Mouse (Mus musculus) forebrain, embryonic 15.5 days (tissue): ENCODE measurements around the gene Mad2l2. TPM values are rescaled to one million over a fixed set of nuclear protein-coding genes. Genes with fewer than 3 reads are reported as not detected.

Experiments
- ATAC-seq: fragments of 200-750 bp; cut with Nextera tagmentation; replicated peaks from 2 replicates; pipeline ENCODE4 v1.8.0; 2017; ENCODE audit warnings: mild to moderate bottlenecking, moderate TSS enrichment, moderate library complexity
- H3K27ac ChIP-seq: fragments of 300-500 bp; sonication (generic); replicated peaks from 2 replicates; pipeline ENCODE4 v1.5.1; 2015; ENCODE audit warnings: mild to moderate bottlenecking, inconsistent platforms
- H3K27me3 ChIP-seq: fragments of 300-500 bp; sonication (generic); 2 replicates; pipeline ENCODE4 v1.6.1; 2015; ENCODE audit warnings: inconsistent platforms
- H3K36me3 ChIP-seq: fragments of 300-500 bp; sonication (generic); 2 replicates; pipeline ENCODE4 v1.6.1; 2015; ENCODE audit warnings: mild to moderate bottlenecking, inconsistent platforms
- H3K4me1 ChIP-seq: fragments of 300-500 bp; sonication (generic); 2 replicates; pipeline ENCODE4 v1.6.1; 2015; ENCODE audit warnings: inconsistent platforms
- H3K4me2 ChIP-seq: fragments of 300-500 bp; sonication (generic); replicated peaks from 2 replicates; pipeline ENCODE4 v1.6.1; 2015; ENCODE audit warnings: mild to moderate bottlenecking, inconsistent platforms
- H3K4me3 ChIP-seq: fragments of 300-500 bp; sonication (generic); 2 replicates; pipeline ENCODE4 v1.5.1; 2015; ENCODE audit warnings: mild to moderate bottlenecking, inconsistent platforms
- H3K9ac ChIP-seq: fragments of 300-500 bp; sonication (generic); replicated peaks from 2 replicates; pipeline ENCODE4 v1.6.1; 2015; ENCODE audit warnings: mild to moderate bottlenecking, inconsistent platforms
- H3K9me3 ChIP-seq: fragments of 300-500 bp; sonication (generic); 2 replicates; pipeline ENCODE4 v1.6.1; 2016; ENCODE audit warnings: inconsistent platforms
- WGBS: fragments of 180-500 bp; shearing (Covaris S2); methylation state at CpG from one replicate; pipeline ENCODE4 v1.1.7; 2015; ENCODE audit warnings: mixed read lengths; 5-methylcytosine and 5-hydroxymethylcytosine counted together
- microRNA-seq: library from miRNA; unstranded; fragments of <30 nt; microRNA quantifications from one replicate; pipeline ENCODE4, GENCODE M21; 2016
- polyA plus RNA-seq: library from polyadenylated mRNA; unstranded; fragments of >200 nt; fragmentation: Nextera tagmentation; extraction: Ambion mirVana; gene quantifications from 2 replicates; pipeline ENCODE4 v1.2.1, GENCODE M21; 2015

Gene Mad2l2
- polyA plus RNA-seq, 1 experiment from 2014 or later: 123 TPM

DNA sequence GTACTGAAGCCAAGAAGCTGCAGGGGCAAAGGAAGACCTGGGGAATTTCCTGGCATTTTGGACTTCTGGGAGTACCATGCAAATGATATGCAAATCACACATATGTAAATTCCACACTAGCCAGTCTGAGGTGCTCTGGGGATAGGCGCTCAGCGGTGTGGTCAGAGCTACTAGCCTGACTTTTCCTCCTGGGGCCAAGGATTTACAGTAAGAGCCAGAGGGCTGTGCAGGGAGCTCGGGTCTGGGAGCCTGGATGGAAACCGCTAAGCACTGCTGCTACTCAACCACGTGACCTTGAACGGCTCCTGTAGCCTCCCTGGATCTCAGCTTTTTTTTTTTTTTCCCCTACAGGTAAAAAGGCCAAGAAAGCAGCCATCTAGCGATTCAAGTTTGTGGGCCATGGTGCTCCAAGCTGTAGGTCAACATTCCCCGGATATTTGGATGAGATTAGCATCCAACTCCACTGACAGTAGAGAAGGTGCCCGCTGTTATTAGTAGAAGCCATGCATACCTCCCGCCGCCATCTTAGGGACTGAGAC lies 62.6 kb downstream of the Mad2l2 start:
- no peak for ATAC-seq
- Histone ChIP-seq H3K9me3 (no peaks in the 10 kb centered on the region), H3K36me3 (no peaks in the 10 kb centered on the region), H3K27ac (no peak overlapping the region), H3K27me3 (no peaks in the 10 kb centered on the region), H3K4me3 (no peak overlapping the region), H3K4me2 (no peak overlapping the region), H3K9ac (no peak overlapping the region), H3K4me1 (0 out of 2 replicates have a peak, but pooled peaks cover 4% of the 10 kb centered on the region)
- 41% methylated on average over 11 of the region's 11 CpGs for WGBS

DNA sequence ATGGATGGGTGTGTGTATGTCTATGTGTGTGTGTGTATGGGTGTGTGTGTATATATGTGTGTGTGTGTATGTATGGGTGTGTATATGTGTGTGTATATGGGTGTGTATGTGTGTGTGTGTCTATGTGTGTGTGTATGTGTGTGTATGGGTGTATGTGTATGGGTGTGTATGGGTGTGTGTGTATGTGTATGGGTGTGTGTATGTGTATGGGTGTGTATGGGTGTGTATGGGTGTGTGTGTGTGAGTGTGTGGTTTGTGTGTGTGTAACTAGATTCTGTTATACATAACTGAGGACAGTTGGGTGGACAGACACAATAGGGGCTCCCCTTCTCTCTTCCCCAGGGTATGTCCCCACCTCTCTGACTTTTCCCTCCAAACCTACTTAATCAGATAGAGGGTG lies 64.2 kb downstream of the Mad2l2 start:
- no peak overlapping the region for H3K4me2 ChIP-seq
- H3K9me3 ChIP-seq: no peaks in the 10 kb centered on the region
- no peak overlapping the region for H3K9ac ChIP-seq
- no peak overlapping the region for H3K27ac ChIP-seq
- no peaks in the 10 kb centered on the region for H3K36me3 ChIP-seq
- no peaks in the 10 kb centered on the region for H3K27me3 ChIP-seq
- no peak overlapping the region for H3K4me3 ChIP-seq
- H3K4me1 ChIP-seq: 0 out of 2 replicates have a peak, but pooled peaks cover 4% of the 10 kb centered on the region
- ATAC-seq: no peak

Small RNA genes lying within 50 kb of the gene (microRNA-seq; reads per million reads assigned to microRNA genes)
- gene Mir7022: not detected

Other genes with a start within 250 kb of the Mad2l2 start
- 73.6 and 77.2 TPM in 2 replicates for gene Mfn2, start 225.7 kb upstream of the Mad2l2 start, polyA plus RNA-seq
- 16.1 and 16.4 TPM in 2 replicates for gene Plod1, start 193.6 kb upstream of the Mad2l2 start, polyA plus RNA-seq
- gene 2510039O18Rik, start 189.5 kb upstream of the Mad2l2 start, polyA plus RNA-seq: 13.7 and 13.8 TPM in 2 replicates
- not detected in 2 replicates for gene Nppb, start 144.6 kb upstream of the Mad2l2 start, polyA plus RNA-seq
- gene Nppa, start 129.7 kb upstream of the Mad2l2 start, polyA plus RNA-seq: 0.76 and 1.6 TPM in 2 replicates
- 30.8 and 33.4 TPM in 2 replicates for gene Clcn6, start 91.6 kb upstream of the Mad2l2 start, polyA plus RNA-seq
- 16.6 and 17.1 TPM in 2 replicates for gene Mthfr, start 91.3 kb upstream of the Mad2l2 start, polyA plus RNA-seq
- 4.6 and 5.6 TPM in 2 replicates for gene Agtrap, start 42.4 kb upstream of the Mad2l2 start, polyA plus RNA-seq
- gene Draxin, start 314 bp downstream of the Mad2l2 start, polyA plus RNA-seq: 21.2 TPM in 2 replicates
- 15.6 and 18.0 TPM in 2 replicates for gene Fbxo6, start 21.8 kb downstream of the Mad2l2 start, polyA plus RNA-seq
- gene Fbxo44, start 30.1 kb downstream of the Mad2l2 start, polyA plus RNA-seq: 60.7 and 64.6 TPM in 2 replicates
- gene Fbxo2, start 30.2 kb downstream of the Mad2l2 start, polyA plus RNA-seq: 4.5 and 4.7 TPM in 2 replicates
- gene Disp3, start 157.6 kb downstream of the Mad2l2 start, polyA plus RNA-seq: 11.5 and 14.4 TPM in 2 replicates